Mouse (Mus musculus) fibroblast of lung, adult 2 months (primary cell): Measurements from ENCODE around the gene Tmem151a.

Experiments
- DNase-seq: peaks from one replicate; pipeline ENCODE4 v3.0.0-alpha.2; 2011; ENCODE audit warnings: low read depth

The Tmem151a gene

GRCm38 (mm10) chr19:5067040-5067799, 18.1 kb downstream of the Tmem151a start:
- DNase-seq, result no peak

DNA sequence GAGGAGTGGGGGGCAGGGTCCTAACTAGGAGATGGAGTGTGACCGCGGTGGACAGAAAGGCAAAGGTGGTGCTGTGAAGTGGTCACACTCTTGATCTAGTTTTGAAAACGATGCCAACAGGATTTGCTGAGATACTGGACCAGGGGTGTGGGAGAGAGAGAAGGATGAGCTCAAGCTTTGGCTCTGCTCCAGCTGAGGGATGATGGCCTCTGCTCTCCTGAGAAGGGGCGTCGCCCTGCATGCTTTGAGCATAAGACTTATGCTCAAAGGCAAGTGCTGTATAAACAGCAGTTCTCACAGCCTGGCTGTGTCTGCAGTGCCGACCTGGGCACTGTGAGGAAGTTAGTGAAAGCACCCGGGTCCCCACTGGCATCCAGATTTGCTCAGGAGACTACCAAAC, 20.2 kb downstream of the Tmem151a start:
- no peak for DNase-seq

DNA sequence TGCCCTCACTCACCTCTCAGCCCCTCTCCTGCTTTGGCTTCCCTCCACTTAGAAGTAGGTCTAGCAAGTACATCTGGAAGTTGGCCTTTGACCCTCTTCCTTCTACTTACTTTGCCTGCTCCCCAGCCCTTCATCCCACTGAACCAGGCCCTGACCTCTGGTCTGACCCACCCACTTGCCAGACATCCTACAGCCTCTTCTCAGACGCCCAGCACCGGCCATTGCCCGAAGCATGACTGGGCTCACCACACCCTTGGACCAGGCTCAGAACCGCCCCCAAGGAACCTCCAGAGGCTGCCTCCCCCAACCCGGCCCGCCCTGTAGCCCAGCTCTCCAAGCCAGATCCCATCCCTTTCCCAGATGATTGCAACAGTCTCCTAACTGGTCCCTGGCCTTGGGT, 22.9 kb downstream of the Tmem151a start:
- no peak for DNase-seq

DNA sequence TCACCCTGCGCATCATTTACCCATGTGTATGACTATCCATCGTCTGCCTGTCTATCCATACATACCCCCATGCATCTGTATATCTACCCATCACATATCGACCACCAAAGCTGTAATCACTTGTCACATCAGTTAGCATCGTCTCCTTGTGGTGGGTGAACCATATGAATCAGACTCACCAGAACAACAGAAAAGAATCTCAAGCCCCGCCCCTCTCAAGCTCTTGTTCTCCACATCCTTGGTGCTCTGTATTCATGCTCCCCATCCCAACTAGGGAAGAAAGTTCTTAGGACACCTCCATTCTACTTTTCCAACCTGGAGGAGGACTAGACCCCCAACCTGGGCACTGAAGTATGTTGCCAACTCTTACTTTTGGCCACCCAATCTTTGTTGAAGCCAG, 23.3 kb downstream of the Tmem151a start:
- no peak for DNase-seq

DNA sequence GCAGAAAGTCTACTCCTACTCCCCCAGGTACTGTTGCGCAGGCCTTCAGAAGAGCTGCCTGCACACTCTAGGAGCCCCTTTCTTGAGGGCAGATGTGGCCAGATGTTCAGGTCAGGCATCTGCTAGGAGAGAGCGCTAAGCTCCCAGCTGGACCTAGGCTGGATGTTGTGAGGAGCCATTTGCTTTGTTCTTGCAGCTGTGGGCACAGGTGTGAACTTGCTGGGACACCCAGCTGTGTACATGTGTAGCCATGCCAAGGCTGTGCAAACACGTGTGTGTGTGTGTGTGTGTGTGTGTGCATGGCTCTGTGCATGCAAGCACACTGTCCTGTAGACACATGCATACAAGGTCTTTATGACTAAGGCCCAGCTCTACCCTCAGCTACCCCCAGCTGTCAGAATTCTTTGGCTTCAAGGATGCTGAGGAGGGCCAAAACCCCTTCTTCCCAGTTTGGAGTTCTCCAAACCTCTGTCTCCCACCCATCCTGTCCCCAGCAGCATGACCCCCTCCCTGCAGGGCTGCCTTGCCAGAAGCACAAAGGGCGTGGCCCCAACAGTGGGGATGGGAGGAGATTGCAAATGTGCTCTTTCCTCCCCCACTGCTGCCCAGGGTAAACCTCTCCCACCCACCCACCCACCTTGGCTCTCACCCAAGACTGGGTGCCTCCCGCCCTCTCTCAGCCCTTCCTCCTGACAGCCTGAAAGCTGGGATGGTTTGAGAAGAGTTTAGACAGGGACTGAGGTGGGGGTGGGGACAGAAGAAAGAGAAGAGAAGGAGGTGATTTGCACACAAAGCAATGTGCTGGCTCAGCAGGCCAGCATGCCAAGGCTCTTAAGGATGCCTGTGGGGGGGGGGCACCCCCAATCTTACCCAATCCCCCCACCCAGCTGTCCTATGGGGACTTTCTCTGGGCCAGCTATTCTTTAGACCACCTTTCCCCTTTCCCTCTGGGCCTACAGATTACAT, 24.7 kb downstream of the Tmem151a start:
- DNase-seq, result no peak

DNA sequence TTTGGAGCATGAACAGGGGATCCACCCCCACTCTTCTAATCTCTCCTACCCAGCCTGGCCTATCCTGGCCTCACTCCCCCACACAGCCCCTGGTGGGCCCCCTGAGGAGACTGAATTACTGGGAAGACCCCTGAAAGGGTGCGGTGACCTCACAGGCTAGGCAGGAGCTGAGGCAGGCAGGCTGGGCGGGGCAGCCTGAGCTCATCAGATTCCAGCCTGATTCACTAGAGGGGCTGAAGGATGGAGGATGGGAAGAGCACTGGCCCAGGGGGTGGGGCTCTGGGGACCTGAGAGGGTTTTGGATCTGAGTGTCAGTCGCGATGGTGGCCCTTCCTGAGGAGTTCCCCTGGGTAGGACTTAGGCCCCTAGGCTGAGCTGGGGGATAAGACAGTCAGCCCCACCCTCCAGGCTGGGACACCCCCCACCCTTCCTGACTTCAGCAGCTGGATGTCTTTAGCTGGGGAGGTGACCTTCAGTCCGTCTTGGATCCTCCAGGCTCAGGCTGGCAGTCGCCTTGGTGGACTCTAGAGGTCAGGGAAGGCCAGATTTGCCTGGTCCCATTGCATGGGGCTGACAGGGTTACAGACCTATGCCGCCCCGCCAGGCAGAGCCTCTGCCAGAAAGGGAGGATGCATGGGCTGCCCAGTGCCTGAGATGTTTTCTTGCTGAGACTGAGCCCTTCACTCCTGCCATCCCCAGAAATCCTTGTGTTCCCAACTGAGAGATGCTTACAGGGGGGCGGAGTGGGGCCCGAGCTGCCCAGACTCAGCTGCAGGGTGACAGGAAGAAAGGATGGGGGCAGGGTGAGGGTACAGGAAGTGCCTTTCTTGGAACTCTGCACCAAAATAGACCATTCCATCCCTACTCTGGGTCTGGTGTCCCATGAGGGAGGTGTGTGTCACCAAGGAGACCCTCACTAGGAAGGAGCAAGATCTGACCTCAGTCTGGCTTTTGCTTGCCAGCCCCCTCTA, 26.2 kb downstream of the Tmem151a start:
- no peak for DNase-seq

DNA sequence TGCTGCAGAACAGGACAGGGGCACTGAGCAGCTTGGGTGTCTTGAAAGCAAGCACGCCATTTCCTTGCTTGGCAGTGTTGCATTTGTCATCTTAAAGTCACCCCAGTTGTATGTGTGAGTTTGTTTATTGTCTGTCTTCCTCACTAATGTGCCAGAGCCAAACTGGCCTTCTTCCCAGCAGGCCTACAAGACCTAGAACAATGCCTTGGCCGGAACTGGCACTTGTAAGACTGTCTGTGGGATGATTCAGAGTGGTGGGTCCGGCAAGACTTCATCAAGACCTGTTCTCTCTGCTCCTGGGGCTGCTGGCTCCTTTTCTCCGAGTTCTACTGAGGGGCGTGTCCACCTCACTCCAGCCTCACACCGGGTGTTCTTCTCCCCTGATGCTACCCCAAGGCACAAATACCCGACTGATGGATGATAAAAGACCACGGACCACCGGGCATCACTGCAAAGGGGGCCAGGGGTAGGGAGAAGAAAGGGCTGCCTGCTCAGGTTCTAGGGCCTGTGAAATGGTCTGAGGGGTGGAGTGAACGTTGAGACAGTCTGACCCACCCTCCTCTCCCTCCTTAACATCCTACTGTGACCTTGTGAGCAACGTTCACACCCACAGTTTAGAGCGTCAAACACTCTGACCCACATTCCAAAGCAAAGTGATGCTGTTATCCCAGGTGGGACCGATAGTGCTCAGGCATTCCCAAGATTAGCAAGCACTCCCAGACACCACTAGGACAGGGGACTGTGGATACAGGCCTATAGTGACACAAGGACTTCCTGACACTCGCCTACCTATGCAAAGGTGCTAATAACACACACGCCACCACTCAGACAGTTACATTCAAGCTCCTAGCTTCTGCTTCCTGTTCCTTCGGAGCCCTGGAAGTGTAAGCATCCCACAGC, 27.2 kb downstream of the Tmem151a start:
- no peak for DNase-seq

DNA sequence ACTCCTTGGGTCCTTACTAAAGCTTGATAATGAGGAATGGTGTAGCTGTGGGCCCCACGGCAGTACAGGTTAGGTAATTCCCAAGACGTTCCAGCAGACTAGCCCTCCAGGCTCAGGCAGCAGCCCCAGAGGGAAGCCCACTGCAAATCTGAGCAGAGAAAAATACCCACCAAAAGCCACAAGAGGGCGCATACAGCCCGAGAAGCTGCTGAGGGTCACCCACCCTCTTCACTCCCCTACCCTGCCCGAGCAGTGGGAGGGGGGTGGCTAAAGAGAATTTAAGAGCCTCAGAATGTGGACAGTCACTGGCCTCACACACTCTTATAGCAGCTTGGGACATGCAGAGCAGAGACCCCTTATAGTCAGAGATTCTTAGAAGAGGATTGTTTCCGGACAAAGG, 29.1 kb downstream of the Tmem151a start:
- no peak for DNase-seq

GRCm38 (mm10) chr19:5053909-5054308, 31.4 kb downstream of the Tmem151a start:
- no peak for DNase-seq

DNA sequence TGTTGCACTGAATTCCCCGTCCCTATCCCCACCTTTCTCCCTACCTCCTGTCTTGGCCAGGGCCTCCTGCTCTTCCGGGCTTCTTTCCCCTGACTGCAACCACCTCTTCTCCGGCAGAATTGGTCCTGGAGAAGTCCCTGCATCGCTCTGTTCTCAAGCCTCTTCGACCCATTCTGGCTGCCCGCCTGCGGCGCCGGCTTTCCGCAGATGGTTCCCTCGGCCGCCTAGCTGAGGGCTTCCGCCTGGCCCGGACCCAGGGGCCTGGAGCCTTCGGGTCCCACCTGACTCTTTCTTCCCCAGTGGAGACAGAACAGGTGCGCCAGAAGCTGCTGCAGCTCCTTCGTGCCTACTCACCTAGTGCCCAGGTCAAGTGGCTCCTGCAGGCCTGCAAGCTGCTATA, 32.5 kb downstream of the Tmem151a start:
- no peak for DNase-seq

- no peak for DNase-seq
These were observed 33.0 kb downstream of the Tmem151a start for GRCm38 (mm10) chr19:5052166-5052822.

DNA sequence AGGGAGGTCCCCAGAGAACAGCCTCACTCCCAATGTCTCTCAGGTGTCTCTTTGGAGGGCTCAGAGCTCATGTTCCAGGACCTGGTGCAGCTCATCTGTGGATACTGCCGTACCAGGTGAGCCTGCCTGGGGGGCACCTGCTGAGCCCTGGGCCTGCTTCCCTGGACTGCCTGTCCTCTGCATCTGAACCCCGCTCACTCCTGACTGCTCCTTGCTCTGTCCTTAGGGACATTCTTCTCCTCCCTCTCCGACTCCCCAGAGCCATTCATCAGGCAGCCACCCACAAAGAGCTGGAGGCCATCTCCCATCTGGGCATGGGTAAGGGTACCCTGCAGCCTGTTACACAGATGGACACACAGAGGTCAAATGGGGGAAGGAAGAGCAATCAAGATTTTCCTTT, 33.8 kb downstream of the Tmem151a start:
- no peak for DNase-seq

DNA sequence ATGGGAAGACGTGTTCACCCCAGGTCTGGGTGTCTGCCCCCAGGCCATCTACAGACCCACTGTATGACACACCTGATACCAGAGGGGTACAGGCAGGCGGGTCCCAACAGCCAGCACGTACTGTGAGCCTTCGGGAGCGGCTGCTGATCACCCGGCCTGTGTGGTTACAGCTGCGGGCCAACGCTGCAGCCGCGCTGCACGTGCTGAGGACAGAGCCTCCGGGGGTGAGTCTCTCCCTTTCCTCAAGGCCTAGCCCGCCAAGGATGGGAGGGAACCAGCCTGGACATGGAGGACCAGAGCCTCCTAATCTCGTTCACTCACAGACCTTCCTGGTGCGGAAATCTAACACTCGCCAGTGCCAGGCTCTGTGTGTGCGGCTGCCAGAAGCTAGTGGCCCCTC, 34.3 kb downstream of the Tmem151a start:
- DNase-seq, result no peak

DNA sequence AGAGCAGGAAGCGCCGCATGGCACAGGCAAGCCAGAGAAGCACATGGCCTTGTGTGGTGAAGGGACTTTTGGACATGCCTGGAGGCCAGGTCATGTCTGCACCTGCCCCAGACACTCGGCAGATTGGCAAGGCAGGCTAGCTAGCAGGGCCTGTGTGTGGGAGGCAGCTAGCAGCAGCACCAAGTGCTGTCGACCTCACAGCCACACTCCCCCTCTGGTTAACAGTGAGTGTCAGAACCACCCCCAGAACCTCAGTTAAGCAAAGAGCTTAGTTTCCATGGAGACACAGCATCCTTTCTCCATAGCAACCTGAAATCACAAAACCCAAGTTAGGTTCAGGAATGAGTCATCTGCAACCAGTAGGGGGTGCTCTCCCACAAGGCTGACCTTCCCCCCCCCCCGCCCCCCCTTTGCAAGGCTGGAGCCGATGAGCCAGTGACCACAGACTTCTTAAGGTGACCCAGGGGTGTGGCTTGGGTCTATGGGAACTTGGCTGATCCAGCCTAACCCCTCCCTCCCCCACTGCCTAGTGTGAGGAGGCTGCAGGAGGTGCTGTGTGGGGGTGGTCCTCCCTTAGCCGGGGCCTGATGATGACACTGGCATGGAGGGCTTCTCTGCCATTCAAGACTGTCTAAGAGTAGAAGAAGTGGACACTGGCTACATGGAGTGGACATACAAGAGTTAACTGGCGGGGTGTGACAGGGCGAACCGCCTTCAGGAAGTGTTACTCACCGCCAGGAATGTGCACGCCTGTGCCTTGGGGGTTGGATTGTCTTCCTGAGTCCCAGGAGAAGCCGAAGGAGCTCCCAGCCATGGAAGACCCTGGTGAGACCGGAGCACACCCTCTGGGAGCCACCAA, 35.1 kb downstream of the Tmem151a start, which contains the start of gene Rin1:
TSS of gene Rin1 (plus strand) at position 435 of the 859 bp plus-strand sequence.
- no peak for DNase-seq

GRCm38 (mm10) chr19:5049325-5049724, 36.0 kb downstream of the Tmem151a start:
- DNase-seq, result no peak

- DNase-seq, result no peak
These were observed 36.9 kb downstream of the Tmem151a start for GRCm38 (mm10) chr19:5048138-5049056.

- no peak for DNase-seq
These were observed 39.8 kb downstream of the Tmem151a start for GRCm38 (mm10) chr19:5045531-5045930.

DNA sequence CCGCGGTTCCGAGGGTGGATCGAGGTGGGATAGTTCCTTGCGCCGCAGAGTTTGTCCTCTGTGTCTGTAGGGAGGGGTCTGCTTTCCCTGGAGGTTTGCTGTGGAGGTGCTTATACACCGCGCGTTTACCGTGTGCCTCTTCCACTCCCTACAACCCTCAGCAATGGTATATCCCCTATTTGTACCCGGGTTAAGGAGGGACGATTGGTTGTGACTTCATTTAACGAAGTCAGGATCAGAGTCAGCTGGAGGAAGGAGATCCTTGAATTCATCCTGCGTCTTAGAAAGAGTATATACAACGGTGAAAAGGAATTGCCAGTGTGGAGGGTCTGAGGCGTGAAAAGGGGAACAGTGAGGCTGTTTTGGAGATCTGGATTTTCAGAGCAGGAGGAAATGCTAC, 43.7 kb downstream of the Tmem151a start:
- DNase-seq, result no peak
